Mouse (Mus musculus) kidney, adult 2 months (tissue): ENCODE results near the gene Usp10.

Source experiments
- CTCF ChIP-seq: fragments of 200-500 bp; conservative IDR thresholded peaks from 2 replicates; pipeline ENCODE4 v1.5.1; 2011; ENCODE audit warnings: low read depth, mild to moderate bottlenecking, control low read depth, low read length, moderate library complexity, mixed read lengths; ENCODE audit not compliant: insufficient read depth, insufficient read length
- POLR2A ChIP-seq: fragments of 200-500 bp; IDR thresholded peaks from one replicate; pipeline ENCODE4 v1.6.1; 2011; ENCODE audit warnings: low read depth, low read length, control low read depth

DNA sequence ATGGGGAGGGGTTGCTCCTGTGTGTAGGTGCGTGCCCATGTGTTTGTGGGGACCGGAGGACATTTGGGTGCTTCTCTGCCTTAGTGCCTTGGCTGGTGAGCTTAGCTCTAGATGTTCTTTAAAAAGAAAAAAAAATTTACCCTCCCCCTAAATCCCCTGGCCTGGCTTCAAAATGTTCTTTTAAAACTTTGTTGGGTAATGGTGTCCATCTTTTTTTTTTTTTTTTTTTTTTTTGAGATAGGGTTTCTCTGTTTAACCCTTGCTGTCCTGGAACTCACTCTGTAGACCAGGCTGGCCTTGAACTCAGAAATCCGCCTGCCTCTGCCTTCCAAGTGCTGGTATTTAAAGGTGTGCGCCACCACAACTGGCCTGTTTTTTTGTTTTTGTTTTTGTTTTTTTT lies 5.1 kb downstream of the Usp10 start:
- TF ChIP-seq POLR2A = no peak
- TF ChIP-seq CTCF = no peak
